Mouse (Mus musculus) embryo, embryonic 10.5 days (tissue): Measurements from ENCODE around the gene Zdhhc7.

Experiments used
- DNase-seq: peaks from one replicate; pipeline ENCODE4 v3.0.0-alpha.2; 2015; ENCODE audit warnings: low spot score

The Zdhhc7 gene

DNA sequence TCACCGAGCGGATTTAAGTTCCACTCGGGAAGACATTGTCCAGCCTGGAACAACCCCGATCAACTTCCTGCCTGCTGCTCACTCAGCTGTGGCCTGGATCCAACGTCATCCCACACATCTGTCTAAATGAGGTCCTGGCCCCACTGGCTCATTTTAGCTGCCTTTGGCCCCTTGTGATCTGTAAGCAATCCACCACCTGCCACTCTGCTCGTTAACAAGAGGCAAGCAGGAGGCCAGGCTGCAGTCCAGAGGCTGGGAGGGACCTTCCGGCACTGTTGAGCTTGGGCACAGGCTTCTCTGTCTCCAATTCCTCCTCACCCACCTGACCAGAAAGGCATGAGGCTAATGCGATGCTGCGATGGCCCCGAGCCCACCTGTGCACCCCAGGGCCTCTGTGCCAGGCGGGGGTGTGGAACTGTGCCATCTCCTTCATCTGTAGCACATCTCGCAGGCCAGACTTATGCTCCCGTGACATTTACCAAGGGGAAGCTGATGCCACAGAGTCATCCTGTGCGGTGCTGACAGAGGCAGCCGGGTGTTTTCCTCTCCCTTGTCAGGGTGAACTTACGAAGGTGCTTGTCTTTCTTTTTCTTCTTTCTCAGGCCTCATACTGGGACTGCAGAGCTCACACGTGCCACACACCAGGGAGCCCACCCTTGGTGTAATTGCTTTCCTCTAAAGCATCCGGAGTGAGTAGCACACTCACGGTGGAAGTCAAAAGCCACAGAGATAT, 33.2 kb downstream of the Zdhhc7 start:
- DNase-seq = peak; percentile 27

GRCm38 (mm10) chr8:120066226-120066625, 35.1 kb downstream of the Zdhhc7 start:
- no peak for DNase-seq

- no peak for DNase-seq
These were observed 35.7 kb downstream of the Zdhhc7 start for GRCm38 (mm10) chr8:120065611-120066010.

DNA sequence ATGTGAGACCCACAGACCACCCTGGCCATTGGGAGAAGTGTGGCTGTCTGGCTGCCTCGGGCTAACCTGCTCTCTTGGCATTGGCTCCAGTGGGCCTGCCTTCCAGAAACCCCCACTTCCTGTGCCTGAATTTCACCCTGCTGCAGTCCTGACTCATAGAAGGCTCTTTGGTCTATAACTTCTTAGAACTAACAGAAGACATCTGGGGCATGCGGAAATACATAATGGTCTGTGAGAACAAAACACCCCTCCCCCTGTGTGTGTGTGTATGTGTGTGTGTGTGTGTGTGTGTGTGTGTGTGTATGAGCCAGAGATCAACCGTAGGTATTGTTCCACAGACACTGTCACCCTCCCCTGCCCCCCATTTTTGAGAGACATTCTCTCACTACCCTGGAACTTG, 38.0 kb downstream of the Zdhhc7 start:
- no peak for DNase-seq

DNA sequence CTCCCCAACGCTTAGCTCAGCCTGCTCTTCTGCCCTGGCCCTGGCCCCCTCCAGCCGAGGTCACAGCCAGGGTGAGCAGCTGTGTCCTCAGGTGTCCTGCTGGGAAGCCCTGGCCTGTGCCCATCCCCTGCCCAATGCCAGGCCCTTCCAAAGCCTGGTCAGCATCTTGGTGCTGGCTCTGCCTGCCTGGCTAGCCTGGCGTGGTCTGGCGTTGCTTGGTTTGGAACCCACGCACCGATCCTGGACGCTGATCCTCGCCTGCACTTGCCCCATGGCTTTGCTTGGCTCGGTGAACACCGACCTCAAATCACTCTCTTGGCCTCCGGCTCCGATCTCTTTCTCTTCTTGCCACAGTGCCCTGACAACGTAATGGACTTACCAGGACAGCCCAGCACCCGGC, 38.5 kb downstream of the Zdhhc7 start:
- no peak for DNase-seq

- no peak for DNase-seq
These were observed 44.2 kb downstream of the Zdhhc7 start for GRCm38 (mm10) chr8:120057078-120057477.

GRCm38 (mm10) chr8:120054833-120055232, 46.4 kb downstream of the Zdhhc7 start:
- DNase-seq = no peak

GRCm38 (mm10) chr8:120052318-120052717, 49.0 kb downstream of the Zdhhc7 start:
- DNase-seq = no peak

GRCm38 (mm10) chr8:120051908-120052307, 49.4 kb downstream of the Zdhhc7 start:
- no peak for DNase-seq

DNA sequence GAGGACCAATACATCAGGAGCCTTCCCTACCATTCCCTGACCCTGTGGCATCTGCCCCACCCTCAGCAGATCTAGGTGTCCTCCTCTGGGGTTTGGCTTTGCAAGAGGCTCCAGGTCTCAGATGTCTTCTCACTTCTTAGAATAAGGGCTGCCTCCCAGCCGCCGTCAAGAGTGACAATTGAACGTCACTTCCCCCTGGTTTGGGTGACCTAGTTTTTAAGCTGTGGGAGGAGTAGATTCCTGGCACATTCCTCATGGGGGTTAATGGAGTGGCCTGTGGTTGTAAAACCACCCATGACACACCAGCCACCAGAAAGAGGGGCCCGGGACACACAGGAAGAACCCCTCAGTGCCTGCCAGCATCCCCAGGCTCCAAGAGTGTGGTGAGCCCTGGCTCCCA, 50.3 kb downstream of the Zdhhc7 start:
- DNase-seq = no peak

DNA sequence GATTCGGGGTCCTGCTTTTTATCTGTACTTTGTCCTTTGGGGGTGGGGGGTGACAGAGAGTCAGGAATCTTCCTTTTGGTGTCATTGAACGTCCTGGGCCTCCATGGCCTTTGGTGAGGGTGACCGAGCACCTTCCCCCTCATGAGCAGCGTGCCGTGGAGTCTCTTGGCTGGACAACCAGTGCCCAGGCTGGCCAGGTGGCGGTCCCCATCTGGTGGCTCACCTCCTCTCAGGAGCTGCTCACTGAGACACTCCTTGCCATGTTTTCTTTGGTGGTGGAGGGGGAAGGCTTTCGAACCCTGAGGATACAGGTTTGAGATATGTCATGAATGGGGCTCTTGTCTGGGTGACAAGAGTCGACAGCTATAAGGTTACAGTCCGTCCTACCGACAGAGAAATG, 50.9 kb downstream of the Zdhhc7 start:
- no peak for DNase-seq

GRCm38 (mm10) chr8:120049949-120050348, 51.3 kb downstream of the Zdhhc7 start:
- DNase-seq = no peak

- no peak for DNase-seq
These were observed 54.8 kb downstream of the Zdhhc7 start for GRCm38 (mm10) chr8:120046258-120047020.

GRCm38 (mm10) chr8:120045471-120045870, 55.8 kb downstream of the Zdhhc7 start:
- peak; percentile 46 for DNase-seq

DNA sequence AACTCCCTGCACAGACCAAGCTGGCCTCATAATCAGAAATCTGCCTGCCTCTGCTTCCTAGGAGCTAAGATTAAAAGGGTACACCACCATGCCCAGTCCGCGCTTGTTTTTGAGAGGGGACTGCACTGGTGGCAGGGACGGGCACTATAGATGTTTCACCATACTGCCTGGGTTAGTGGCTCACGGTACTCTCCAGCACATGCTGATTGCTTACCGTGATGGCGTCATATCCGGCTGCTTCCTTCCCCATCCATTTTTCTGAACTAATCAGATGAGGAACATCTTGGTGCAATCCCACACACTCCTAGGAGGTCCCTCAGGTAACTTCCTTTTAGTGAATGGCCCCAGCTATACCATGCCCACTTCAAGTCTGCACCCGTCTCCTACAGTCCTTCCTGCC, 56.4 kb downstream of the Zdhhc7 start:
- no peak for DNase-seq

GRCm38 (mm10) chr8:120042542-120043312, 58.6 kb downstream of the Zdhhc7 start:
- no peak for DNase-seq

- DNase-seq = no peak
These were observed 60.4 kb downstream of the Zdhhc7 start for GRCm38 (mm10) chr8:120040861-120041260.

GRCm38 (mm10) chr8:120039313-120039919, 61.9 kb downstream of the Zdhhc7 start:
- no peak for DNase-seq

- no peak for DNase-seq
These were observed 62.5 kb downstream of the Zdhhc7 start for GRCm38 (mm10) chr8:120038741-120039140.

DNA sequence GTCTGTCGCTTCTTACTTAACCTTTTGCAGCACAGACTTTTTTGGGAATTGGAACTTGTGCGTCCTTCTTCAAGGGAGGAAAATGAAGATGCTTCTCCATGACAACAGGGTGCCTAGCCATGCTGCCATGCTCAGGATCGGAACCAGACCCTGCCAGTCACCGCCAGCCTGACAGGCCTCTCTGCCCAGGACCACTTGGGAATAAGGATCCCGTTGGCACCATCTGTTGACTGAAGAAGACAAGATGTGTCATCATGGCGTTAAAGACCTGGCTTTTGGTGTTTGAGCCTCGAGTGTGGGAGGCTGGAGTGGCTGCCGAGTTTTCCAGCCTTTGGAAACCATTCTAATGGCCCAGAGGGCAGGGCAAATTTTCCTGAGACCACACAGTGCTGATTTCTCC, 63.7 kb downstream of the Zdhhc7 start:
- DNase-seq = no peak

DNA sequence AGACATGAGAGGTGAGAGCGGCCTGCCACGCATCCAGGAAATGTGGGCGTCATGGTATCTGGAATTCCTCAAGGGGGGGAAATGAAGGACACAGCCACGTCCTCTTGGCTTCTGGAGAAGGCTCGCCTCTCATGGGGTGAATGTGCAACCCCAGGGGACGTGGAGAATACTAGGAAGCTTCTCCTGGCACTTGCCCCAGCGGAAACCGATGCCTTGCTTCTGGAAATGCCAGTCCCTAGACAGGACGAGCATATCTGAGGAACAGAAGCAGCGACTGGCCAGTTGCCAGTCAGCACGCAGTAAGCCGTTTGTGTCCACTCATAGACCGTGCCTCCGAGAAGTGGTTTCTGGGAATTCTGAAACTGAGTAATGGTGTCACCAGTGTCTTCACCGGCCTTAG, 64.1 kb downstream of the Zdhhc7 start:
- no peak for DNase-seq

DNA sequence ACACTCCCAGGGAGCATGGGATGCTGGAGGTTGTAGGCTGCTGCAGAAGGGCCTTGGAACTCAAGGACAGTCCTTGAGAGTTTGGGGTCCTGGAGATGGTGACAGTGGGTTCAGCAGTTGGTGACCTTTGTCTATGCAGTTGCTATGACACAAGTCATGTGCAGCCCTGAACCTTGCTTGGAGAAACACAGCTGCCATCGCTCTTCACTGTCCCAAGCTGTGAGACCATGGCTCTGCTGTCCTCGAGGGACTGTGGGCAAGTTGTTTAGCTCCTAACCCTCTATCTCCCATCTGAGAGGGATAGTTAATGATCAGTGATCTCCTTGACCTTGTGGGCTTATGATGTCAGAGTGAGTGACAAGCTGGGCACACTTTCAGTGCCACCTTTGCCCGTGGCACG, 64.7 kb downstream of the Zdhhc7 start:
- DNase-seq = no peak
